Mouse (Mus musculus) urinary bladder, adult 2 months (tissue): ENCODE data around the gene Cpb2. TPM values are rescaled to one million over a fixed set of nuclear protein-coding genes. Genes with fewer than 3 reads are reported as not detected.

Source experiments
- polyA plus RNA-seq: library from polyadenylated mRNA; depleted of rRNA; stranded (reverse); fragments of >200 nt; gene quantifications from 2 replicates; pipeline ENCODE4 v1.2.3, GENCODE M21; 2012; rRNA removed

The Cpb2 gene
- polyA plus RNA-seq, 1 experiment = 0.15 TPM

Other genes starting within 250 kb of the Cpb2 start
- 1.7 TPM in 2 replicates for gene Rubcnl, start 226.3 kb upstream of the Cpb2 start, polyA plus RNA-seq
- 0.03 TPM in 2 replicates for gene Lrrc63, start 111.4 kb upstream of the Cpb2 start, polyA plus RNA-seq
- gene Lcp1, start 111.2 kb upstream of the Cpb2 start, polyA plus RNA-seq = 21.2 and 29.9 TPM in 2 replicates
- 16.2 and 21.7 TPM in 2 replicates for gene Zc3h13, start 42.1 kb downstream of the Cpb2 start, polyA plus RNA-seq
- 0.01 and 0.03 TPM in 2 replicates for gene Siah3, start 213.7 kb downstream of the Cpb2 start, polyA plus RNA-seq